Mouse (Mus musculus): Measurements from ENCODE around the gene Pxn. TPM values are rescaled to one million over a fixed set of nuclear protein-coding genes. Genes with fewer than 3 reads are reported as not detected.

Pxn gene
- polyA plus RNA-seq, 1 experiment, result 35.1 TPM

DNA sequence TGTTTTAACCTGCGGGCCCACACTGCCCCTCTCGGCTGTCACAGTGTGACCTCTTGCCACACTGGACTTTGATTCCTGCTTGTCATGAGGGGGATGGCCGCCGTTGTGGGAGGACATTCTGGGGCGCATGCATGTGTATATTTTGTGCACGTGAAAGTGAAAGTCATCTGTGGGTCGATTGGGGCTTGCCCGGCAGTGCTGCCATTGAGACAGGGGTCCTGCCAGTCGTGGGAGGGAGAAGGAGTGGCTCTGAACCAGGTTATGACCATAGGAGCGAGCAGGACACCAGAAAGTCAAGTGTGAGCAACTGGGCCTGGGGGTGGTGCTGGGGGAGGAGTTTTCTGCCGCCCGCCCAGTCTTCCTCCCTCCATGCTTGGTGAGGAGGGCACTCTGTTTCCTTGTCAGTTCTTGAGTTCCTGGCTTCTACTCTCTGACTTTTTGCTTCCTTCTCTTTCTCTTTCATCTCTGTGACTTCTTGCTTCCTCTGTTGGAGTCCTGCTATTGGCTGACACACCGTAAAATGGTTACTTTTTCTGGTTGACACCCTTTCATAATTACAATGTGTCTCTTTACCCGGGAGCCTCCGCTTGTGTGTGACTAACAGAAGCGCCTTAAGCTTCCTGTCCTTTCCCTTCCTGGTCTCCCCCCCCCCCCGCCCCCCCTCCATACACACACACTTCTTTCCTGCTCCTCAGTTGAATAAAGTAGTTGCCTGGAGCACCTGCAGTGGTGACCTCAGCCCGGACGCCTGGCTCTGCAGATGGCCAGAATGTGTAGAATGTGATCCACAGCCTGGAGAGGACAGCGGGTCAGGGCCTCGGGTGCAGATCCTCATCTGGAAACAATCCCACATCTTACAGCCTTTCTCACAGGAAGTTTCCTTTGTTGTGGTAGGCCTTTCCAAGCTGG, 15.3 kb downstream of the Pxn start:
- no peak overlapping the region for H3K9ac ChIP-seq (ENCODE audit: low read depth, poor library complexity, severe bottlenecking)
- peak overlapping the region; percentile 64; the same call in 1 of the 2 replicates for H3K27ac ChIP-seq (ENCODE audit: insufficient read depth, low read length)
- no peak overlapping the region for H3K4me3 ChIP-seq (ENCODE audit: low read depth, low read length)
- no peaks in the 10 kb centered on the region for H3K27me3 ChIP-seq (ENCODE audit: control insufficient read depth, insufficient read depth, low read length, poor library complexity, severe bottlenecking)
- TF ChIP-seq POLR2A (IDR thresholded peaks at IDR 0.05; ENCODE audit: insufficient read depth, low read length), result no peak
- no peak for TF ChIP-seq EP300 (IDR thresholded peaks at IDR 0.05; ENCODE audit: insufficient read depth, low read depth, low read length)
- TF ChIP-seq CTCF (IDR thresholded peaks at IDR 0.05; ENCODE audit: low read depth, low read length), result no peak
- no peaks in the 10 kb centered on the region for H3K36me3 ChIP-seq (ENCODE audit: control insufficient read depth, insufficient read depth, low read length, poor library complexity, severe bottlenecking)
- H3K9me3 ChIP-seq (replicated peaks; ENCODE audit: control insufficient read depth, insufficient read depth, low read length, poor library complexity, severe bottlenecking), result no peaks in the 10 kb centered on the region
- peaks cover 4% of the 10 kb centered on the region for H3K4me1 ChIP-seq (ENCODE audit: control insufficient read depth, insufficient read depth, low read length)

- Histone ChIP-seq H3K36me3 (ENCODE audit: control insufficient read depth, insufficient read depth, low read length, poor library complexity, severe bottlenecking) (no peaks in the 10 kb centered on the region), H3K4me3 (ENCODE audit: low read depth, low read length) (no peak overlapping the region), H3K9me3 (replicated peaks; ENCODE audit: control insufficient read depth, insufficient read depth, low read length, poor library complexity, severe bottlenecking) (no peaks in the 10 kb centered on the region), H3K27ac (ENCODE audit: insufficient read depth, low read length) (no peak overlapping the region), H3K9ac (ENCODE audit: low read depth, poor library complexity, severe bottlenecking) (no peak overlapping the region), H3K4me1 (ENCODE audit: control insufficient read depth, insufficient read depth, low read length) (peaks cover 4% of the 10 kb centered on the region), H3K27me3 (ENCODE audit: control insufficient read depth, insufficient read depth, low read length, poor library complexity, severe bottlenecking) (no peaks in the 10 kb centered on the region)
- no peak for TF ChIP-seq EP300 (IDR thresholded peaks at IDR 0.05; ENCODE audit: insufficient read depth, low read depth, low read length)
- TF ChIP-seq POLR2A (IDR thresholded peaks at IDR 0.05; ENCODE audit: insufficient read depth, low read length), result no peak
- no peak for TF ChIP-seq CTCF (IDR thresholded peaks at IDR 0.05; ENCODE audit: low read depth, low read length)
Measured at GRCm38 (mm10) chr5:115522531-115522930, 16.1 kb downstream of the Pxn start.

GRCm38 (mm10) chr5:115522981-115523499, 16.6 kb downstream of the Pxn start:
- no peaks in the 10 kb centered on the region for H3K36me3 ChIP-seq (ENCODE audit: control insufficient read depth, insufficient read depth, low read length, poor library complexity, severe bottlenecking)
- H3K9ac ChIP-seq (ENCODE audit: low read depth, poor library complexity, severe bottlenecking), result no peak overlapping the region
- H3K4me3 ChIP-seq (ENCODE audit: low read depth, low read length), result no peak overlapping the region
- no peaks in the 10 kb centered on the region for H3K9me3 ChIP-seq (replicated peaks; ENCODE audit: control insufficient read depth, insufficient read depth, low read length, poor library complexity, severe bottlenecking)
- peaks cover 4% of the 10 kb centered on the region for H3K4me1 ChIP-seq (ENCODE audit: control insufficient read depth, insufficient read depth, low read length)
- no peak overlapping the region for H3K27ac ChIP-seq (ENCODE audit: insufficient read depth, low read length)
- TF ChIP-seq CTCF (IDR thresholded peaks at IDR 0.05; ENCODE audit: low read depth, low read length), result no peak
- TF ChIP-seq EP300 (IDR thresholded peaks at IDR 0.05; ENCODE audit: insufficient read depth, low read depth, low read length), result no peak
- no peak for TF ChIP-seq POLR2A (IDR thresholded peaks at IDR 0.05; ENCODE audit: insufficient read depth, low read length)
- H3K27me3 ChIP-seq (ENCODE audit: control insufficient read depth, insufficient read depth, low read length, poor library complexity, severe bottlenecking), result no peaks in the 10 kb centered on the region

GRCm38 (mm10) chr5:115523971-115524370, 17.5 kb downstream of the Pxn start:
- Histone ChIP-seq H3K27me3 (ENCODE audit: control insufficient read depth, insufficient read depth, low read length, poor library complexity, severe bottlenecking) (no peaks in the 10 kb centered on the region), H3K27ac (ENCODE audit: insufficient read depth, low read length) (no peak overlapping the region), H3K9me3 (replicated peaks; ENCODE audit: control insufficient read depth, insufficient read depth, low read length, poor library complexity, severe bottlenecking) (no peaks in the 10 kb centered on the region), H3K4me3 (ENCODE audit: low read depth, low read length) (no peak overlapping the region), H3K4me1 (ENCODE audit: control insufficient read depth, insufficient read depth, low read length) (peaks cover 4% of the 10 kb centered on the region), H3K36me3 (ENCODE audit: control insufficient read depth, insufficient read depth, low read length, poor library complexity, severe bottlenecking) (no peaks in the 10 kb centered on the region), H3K9ac (ENCODE audit: low read depth, poor library complexity, severe bottlenecking) (no peak overlapping the region; the same call in 1 of the 2 replicates)
- TF ChIP-seq EP300 (IDR thresholded peaks at IDR 0.05; ENCODE audit: insufficient read depth, low read depth, low read length) (no peak), POLR2A (IDR thresholded peaks at IDR 0.05; ENCODE audit: insufficient read depth, low read length) (no peak), CTCF (IDR thresholded peaks at IDR 0.05; ENCODE audit: low read depth, low read length) (no peak)

DNA sequence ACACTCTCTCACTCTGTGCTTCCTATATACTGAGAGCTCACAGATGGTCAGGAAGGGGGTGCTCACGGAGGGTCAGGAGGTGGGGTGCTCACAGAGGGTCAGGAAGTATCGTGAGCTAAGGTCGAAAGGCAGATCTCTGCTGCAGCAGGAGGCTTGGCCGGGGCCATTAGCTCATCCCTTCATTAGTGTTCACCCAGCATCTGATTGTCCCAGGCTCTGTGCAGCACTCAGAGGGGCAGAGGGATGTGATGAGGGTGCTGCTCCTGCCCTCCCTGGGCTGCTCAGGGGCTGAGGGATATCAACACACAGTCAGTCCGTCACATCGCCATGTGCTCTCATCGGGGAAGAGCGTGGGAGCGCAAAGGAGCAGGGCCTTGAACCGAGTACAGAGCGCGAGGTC, 18.0 kb downstream of the Pxn start:
- H3K36me3 ChIP-seq (ENCODE audit: control insufficient read depth, insufficient read depth, low read length, poor library complexity, severe bottlenecking), result no peaks in the 10 kb centered on the region
- no peaks in the 10 kb centered on the region for H3K9me3 ChIP-seq (replicated peaks; ENCODE audit: control insufficient read depth, insufficient read depth, low read length, poor library complexity, severe bottlenecking)
- H3K27me3 ChIP-seq (ENCODE audit: control insufficient read depth, insufficient read depth, low read length, poor library complexity, severe bottlenecking), result no peaks in the 10 kb centered on the region
- H3K9ac ChIP-seq (ENCODE audit: low read depth, poor library complexity, severe bottlenecking), result no peak overlapping the region
- TF ChIP-seq CTCF (IDR thresholded peaks at IDR 0.05; ENCODE audit: low read depth, low read length), result no peak
- no peak for TF ChIP-seq POLR2A (IDR thresholded peaks at IDR 0.05; ENCODE audit: insufficient read depth, low read length)
- no peak for TF ChIP-seq EP300 (IDR thresholded peaks at IDR 0.05; ENCODE audit: insufficient read depth, low read depth, low read length)
- H3K4me3 ChIP-seq (ENCODE audit: low read depth, low read length), result no peak overlapping the region
- peaks cover 4% of the 10 kb centered on the region for H3K4me1 ChIP-seq (ENCODE audit: control insufficient read depth, insufficient read depth, low read length)
- no peak overlapping the region for H3K27ac ChIP-seq (ENCODE audit: insufficient read depth, low read length)

DNA sequence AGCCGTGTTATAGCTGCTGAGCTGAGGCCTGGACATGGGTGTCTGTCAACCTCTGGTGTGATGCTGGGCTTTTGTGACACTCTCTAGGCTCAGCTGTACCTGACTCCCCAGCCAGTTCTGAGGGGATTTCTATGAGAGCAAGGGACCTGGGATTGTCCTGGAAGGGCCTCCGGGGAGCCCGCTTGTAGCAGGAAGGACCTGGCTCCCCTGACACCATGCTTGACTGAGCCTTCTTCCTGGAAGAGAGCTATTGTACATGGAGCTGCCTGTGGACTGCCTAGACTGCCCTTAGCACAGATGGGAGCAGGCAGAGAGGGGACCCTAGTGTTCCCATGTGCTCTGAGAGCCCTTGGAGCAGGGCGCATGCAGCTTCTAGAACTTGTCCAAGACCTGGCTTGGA, 18.9 kb downstream of the Pxn start:
- H3K27ac ChIP-seq (ENCODE audit: insufficient read depth, low read length), result no peak overlapping the region
- no peak overlapping the region for H3K9ac ChIP-seq (ENCODE audit: low read depth, poor library complexity, severe bottlenecking)
- H3K9me3 ChIP-seq (replicated peaks; ENCODE audit: control insufficient read depth, insufficient read depth, low read length, poor library complexity, severe bottlenecking), result no peaks in the 10 kb centered on the region
- H3K27me3 ChIP-seq (ENCODE audit: control insufficient read depth, insufficient read depth, low read length, poor library complexity, severe bottlenecking), result no peaks in the 10 kb centered on the region
- peaks cover 6% of the 10 kb centered on the region for H3K4me1 ChIP-seq (ENCODE audit: control insufficient read depth, insufficient read depth, low read length)
- H3K36me3 ChIP-seq (ENCODE audit: control insufficient read depth, insufficient read depth, low read length, poor library complexity, severe bottlenecking), result no peaks in the 10 kb centered on the region
- TF ChIP-seq EP300 (IDR thresholded peaks at IDR 0.05; ENCODE audit: insufficient read depth, low read depth, low read length) (no peak), POLR2A (IDR thresholded peaks at IDR 0.05; ENCODE audit: insufficient read depth, low read length) (no peak), CTCF (IDR thresholded peaks at IDR 0.05; ENCODE audit: low read depth, low read length) (no peak)
- no peak overlapping the region for H3K4me3 ChIP-seq (ENCODE audit: low read depth, low read length)
